Mouse (Mus musculus): Measurements from ENCODE around the gene Gstm6.
"Not testable (repeated sequence)": the region's sequence is repeated elsewhere in the genome, so short reads cannot be mapped to it uniquely, and the experiment has no call there.

Gstm6 gene

DNA sequence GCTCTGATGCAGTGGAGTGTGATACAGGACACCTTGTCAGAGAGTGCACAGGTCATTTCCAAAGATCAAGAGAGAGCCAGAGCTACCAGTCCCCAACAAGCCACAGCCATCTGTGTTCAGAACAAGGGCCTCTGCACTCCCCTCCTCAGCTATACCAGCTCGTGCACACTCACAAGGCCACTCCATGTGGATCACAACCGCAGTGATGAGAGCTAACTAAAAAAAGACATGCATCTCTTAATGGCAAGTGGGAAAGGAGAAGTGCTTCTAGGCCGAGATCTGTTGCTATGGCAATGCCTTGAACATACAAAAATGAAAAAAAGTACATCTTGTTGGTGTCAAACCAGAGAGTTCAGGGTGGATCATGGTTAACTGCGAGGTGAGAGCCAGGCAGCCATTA lies 3.7 kb downstream of the Gstm6 start:
- DNase-seq, result no peak

DNA sequence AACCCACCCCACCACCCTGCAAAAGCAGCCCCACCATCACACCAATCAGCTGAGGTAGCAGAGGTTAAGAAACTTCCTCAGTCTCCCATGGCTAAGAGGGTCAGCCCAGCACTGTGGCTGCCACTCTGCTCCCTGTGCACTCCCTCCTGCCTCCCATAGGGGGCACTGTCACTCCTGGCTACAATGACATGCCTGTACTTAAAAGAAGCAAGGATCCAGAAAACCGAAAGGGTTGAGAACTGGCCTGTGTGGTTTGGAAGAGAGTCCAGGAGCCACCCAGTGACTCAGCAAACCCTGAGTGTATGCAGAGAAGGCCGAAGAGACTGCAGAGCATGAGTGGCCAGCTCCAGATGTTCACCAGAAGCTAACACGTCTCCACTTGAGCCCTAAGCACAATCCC lies 4.1 kb downstream of the Gstm6 start:
- peak; percentile 55 to 61 for DNase-seq

GRCm38 (mm10) chr3:107935888-107936287 lies 7.7 kb downstream of the Gstm6 start:
- DNase-seq, result no peak

DNA sequence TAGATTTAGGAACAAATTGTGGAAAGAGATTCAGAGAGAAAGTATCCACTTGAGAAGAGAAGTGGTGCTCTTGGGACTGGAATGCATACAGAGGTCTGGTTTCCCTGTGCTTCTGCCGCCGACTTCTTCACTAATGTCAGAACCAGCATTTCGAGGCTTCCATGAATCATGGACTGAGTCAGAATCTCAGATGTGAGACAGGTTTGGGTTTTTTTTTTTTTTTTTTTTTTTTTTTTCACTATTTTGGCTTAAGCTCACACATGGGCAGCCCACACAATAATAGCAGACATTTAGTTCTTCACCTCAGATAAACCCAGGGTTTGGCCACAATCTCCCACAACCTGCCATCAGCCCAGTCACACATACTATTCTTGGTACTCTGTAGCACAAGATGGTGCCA lies 8.3 kb downstream of the Gstm6 start:
- no peak for DNase-seq

GRCm38 (mm10) chr3:107932128-107932527 lies 11.4 kb downstream of the Gstm6 start:
- no peak for DNase-seq

- peak; percentile 83 to 84 for DNase-seq
These were observed 11.9 kb downstream of the Gstm6 start, which contains the start of gene Gstm7 for GRCm38 (mm10) chr3:107931670-107932069. Gene Gstm7, minus strand, starts transcription at chr3:107931817.

DNA sequence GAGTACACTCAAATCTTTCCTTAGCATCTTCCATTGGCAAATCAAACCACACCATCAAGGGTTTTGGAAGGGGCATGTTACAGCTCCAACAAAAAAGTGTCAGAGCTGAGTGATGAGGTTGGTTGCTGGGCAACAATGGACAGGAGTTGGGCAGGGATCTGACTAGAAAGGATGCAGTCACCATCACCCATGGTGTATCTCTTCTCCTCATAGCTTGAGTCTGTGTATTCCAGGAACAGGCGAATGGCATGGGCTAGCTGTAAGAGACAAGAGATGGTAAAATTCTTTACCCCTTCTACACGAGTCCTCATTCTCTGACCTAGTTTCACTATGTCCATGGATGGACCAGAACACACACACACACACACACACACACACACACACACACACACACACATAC lies 12.4 kb downstream of the Gstm6 start:
- no peak for DNase-seq

DNA sequence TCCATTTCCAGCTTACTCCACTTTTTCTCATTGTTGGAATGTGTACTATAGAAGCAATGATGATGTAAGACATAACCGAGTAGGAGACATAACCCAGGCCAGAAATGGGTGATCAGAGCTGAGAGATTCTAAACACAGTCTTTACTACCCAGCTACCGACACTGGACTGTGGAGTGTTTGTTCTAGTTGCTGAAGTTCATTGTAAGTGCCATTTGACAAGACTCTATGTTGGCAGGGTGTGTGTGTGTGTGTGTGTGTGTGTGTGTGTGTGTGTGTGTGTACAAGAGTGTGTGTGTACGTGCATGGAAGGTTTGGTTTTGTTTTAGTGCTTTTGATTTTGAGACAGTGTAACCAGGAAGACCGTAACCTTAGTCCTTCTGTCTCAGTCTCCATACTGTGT lies 13.8 kb downstream of the Gstm6 start:
- no peak for DNase-seq

DNA sequence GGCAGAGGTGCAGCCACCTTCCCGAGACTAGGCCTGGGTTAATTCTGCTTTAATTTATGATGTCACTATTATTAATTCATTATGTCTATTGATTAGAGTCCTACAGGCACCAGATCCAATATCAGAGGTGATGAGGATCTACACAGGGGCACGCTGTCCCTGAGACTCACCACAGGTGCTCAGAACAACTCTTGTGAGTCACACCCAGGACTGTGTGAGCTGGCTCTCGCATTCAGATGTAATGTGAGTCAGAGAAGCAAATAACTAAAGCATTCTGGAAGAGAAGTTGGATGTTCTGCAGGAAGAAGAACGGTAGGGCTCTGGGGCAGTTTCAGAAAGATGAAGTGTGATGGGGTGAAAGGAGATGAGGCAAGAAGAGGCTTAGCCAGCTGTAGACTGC lies 14.3 kb downstream of the Gstm6 start:
- DNase-seq, result no peak

DNA sequence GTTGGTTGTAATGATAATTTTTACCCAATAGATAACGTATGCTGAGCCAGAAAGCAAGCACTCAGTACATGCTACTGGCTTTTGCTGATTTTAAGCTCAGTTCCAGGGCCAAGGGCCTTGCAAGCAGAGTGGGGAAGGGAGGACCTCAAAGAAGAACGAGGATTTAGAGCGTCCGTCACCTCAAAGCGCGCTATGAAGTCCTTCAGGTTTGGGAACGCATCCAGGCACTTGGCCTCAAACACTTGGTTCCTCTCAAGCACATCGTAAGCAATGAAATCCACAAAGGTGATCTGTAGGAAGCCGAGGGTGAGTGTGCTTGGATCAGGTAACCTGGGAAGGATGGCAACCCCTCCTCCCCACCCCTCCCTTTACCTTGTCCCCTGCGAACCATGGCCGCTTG lies 14.9 kb downstream of the Gstm6 start:
- DNase-seq, result no peak

- no peak for DNase-seq
These were observed 15.7 kb downstream of the Gstm6 start for GRCm38 (mm10) chr3:107927841-107928240.

DNA sequence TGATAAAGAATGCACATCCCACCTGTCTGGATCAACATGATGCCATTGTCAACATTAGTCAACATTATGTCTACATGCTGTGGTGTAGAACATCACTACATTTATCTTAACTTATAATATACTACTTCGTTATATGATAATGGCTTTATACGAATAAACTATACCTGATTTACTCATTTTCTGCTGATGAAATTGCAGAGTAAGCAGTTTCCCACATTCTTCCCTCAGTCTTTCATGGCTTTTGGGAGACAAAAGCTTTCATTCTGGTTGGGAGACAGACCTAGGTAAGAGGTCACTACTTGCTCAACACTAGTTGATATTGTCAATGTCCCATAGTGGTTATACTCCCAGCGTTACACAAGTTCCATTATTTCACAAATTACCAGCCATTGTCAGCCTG lies 18.2 kb downstream of the Gstm6 start:
- DNase-seq, result no peak

- DNase-seq, result no peak
These were observed 23.2 kb downstream of the Gstm6 start for GRCm38 (mm10) chr3:107920348-107920747.

DNA sequence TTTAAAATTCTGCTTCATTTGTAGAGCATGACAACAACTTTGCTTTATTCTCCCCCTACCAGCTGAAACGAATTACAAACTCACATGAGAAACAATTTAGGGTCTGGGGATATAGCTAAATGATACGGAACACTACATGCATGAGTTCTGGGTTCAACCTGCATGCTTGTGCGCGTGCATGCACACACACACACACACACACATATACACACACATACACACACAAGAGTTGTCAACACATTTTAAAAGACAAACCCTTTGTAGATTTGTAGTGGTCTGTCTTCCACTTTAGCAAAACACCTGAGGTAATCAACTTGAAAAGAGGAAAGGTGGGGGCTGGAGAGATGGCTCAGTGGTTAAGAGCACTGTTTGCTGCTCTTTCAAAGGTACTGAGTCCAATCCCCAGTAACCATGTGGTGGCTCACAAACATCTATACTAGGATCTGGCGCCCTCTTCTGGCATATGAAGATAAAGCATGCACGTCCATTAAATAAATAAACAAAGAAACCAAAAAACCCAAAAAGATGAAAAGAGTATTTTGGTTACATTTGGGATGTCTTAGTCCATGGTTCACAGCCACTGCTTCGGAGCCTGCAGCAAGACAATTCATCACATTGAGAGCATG lies 25.7 kb downstream of the Gstm6 start:
- peak; percentile 61 to 65 for DNase-seq

- peak; percentile 32 to 33 for DNase-seq
These were observed 26.5 kb downstream of the Gstm6 start for GRCm38 (mm10) chr3:107917097-107917496.

DNA sequence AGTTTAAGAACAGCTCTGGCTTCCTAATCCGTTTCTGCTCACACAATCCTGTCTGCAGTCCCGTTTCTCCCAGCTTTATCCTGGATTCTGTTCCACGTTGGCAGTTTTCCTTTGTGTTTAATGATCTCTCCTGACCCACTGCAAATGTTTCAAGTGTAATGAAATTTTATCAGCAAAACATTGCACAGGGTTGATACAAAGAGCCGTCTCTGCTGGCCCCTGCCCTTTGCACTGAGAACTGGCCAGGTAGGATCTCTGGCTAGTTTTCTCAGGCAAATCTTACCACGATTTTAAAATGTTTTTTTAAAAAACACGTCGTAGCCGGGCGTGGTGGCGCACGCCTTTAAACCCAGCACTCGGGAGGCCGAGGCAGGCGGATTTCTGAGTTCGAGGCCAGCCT lies 26.9 kb downstream of the Gstm6 start:
- no peak for DNase-seq

DNA sequence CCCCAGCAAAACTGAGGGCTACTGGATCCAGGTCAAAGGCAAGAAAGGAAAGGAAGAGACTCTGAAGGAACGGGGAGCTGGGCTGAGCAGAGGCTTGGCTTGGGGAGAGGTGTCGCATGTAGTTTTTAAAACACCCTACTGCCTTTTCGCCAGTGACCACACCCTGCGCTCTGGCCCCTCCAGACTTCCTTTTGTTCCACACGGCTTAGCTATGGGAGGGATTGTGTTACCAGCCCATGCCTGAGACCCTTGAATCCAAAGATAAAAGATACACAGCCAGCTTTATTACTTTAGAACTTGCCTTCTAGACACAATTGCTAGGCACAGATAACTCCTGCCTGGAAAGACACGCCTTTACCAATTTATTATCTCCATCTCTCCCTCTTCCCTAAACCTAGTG lies 37.6 kb downstream of the Gstm6 start:
- DNase-seq, result no peak

GRCm38 (mm10) chr3:107900955-107901673 lies 42.4 kb downstream of the Gstm6 start:
- no peak for DNase-seq

- DNase-seq, result no peak
These were observed 44.9 kb downstream of the Gstm6 start for GRCm38 (mm10) chr3:107898691-107899090.

GRCm38 (mm10) chr3:107895720-107896569 lies 47.6 kb downstream of the Gstm6 start, which contains the start of gene Gstm5:
Gene Gstm5, plus strand, starts transcription at chr3:107895821.
- DNase-seq, result peak in 1 of 2 experiments; percentile 9

DNA sequence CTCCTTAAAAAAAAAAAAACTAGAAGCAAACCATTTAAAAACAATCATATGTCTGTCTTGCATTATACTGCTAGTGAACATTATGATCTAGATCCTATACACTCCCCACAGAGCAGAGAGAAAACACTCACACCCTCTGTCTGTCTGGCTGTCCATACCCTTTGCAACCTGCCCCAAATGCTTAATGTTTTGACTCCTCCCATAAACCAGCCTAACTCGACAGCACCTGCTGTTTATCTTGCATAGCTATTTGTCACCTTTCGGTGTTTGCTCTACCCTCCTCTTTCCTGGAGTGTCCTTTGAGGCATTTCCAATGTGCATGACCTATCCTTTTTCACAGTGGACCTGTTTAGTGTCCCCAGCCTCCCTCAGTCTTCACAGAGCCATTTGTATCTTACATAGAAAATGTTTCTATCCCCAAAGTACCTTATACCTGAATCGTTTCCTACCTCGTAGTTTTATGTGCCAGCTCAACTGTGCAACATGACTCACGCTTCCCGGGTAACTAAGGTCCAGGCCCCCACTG lies 48.3 kb downstream of the Gstm6 start:
- no peak for DNase-seq

DNA sequence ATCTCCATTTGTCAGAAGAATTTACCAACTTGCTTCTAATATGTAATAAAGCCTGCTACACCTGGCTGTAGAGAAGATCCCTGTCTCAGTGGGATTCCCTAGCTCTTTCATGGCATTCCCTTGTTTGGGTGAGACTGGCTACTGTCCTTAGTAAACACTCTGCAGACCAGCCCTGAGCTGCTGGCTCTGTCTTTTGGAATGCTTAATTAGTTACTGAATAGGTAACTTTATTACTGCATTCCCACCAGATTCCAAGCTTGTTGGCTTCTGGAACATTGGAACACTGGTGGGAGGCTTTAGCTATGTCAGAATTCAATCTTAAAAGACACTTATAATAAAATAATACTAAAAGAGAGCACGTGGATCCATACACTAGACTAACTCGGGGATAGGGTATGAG lies 54.3 kb downstream of the Gstm6 start:
- DNase-seq, result not testable (repeated sequence)

Data from B cell, adult 2 months (primary cell).